Mouse (Mus musculus) MEL (cell line): Measurements from ENCODE around the gene Frem1. TPM values are rescaled to one million over a fixed set of nuclear protein-coding genes. Genes with fewer than 3 reads are reported as not detected.

Experiments
- DNase-seq: peaks from one replicate; pipeline ENCODE4 v3.0.0; 2011; ENCODE audit warnings: low read depth, low spot score
- H3K27ac ChIP-seq: 2 replicates; pipeline ENCODE4 v1.5.1; 2012; ENCODE audit warnings: low read depth, mild to moderate bottlenecking, control low read depth, low read length, moderate library complexity; ENCODE audit not compliant: control insufficient read depth
- H3K27me3 ChIP-seq, 2 experiments: fragments of 150-350 bp in 1 of 2; sonication (generic) in 1 of 2; 2 replicates each; pipeline ENCODE4 v1.6.1; 2012; ENCODE audit warnings: low read length in 2 of 2, mild to moderate bottlenecking in 2 of 2, improper control_type of control experiment in 1 of 2, moderate library complexity in 1 of 2; ENCODE audit not compliant: insufficient read depth in 2 of 2, control insufficient read depth in 1 of 2
- H3K36me3 ChIP-seq, 2 experiments: 2 replicates each; pipeline ENCODE4 v1.6.1; 2012 to 2014; ENCODE audit warnings: low read length in 2 of 2, improper control_type of control experiment in 1 of 2, inconsistent platforms in 1 of 2, mild to moderate bottlenecking in 1 of 2; ENCODE audit not compliant: insufficient read depth in 2 of 2, control insufficient read depth in 1 of 2
- H3K4me1 ChIP-seq, 2 experiments: fragments of 150-350 bp in 1 of 2; sonication (generic) in 1 of 2; 2 replicates each; pipeline ENCODE4 v1.6.1; 2012; ENCODE audit warnings: low read length in 2 of 2, improper control_type of control experiment in 1 of 2, mild to moderate bottlenecking in 1 of 2; ENCODE audit not compliant: insufficient read depth in 2 of 2, control insufficient read depth in 1 of 2
- H3K4me3 ChIP-seq, 2 experiments: fragments of 150-350 bp in 1 of 2; sonication (generic) in 1 of 2; 2 replicates each; pipeline ENCODE4 v1.5.1; 2012; ENCODE audit warnings: low read depth in 2 of 2, low read length in 2 of 2, mild to moderate bottlenecking in 2 of 2, moderate library complexity in 2 of 2, control low read depth in 1 of 2, improper control_type of control experiment in 1 of 2; ENCODE audit not compliant: control insufficient read depth in 1 of 2, insufficient read depth in 1 of 2
- H3K79me2 ChIP-seq: 2 replicates; pipeline ENCODE4 v1.6.1; 2012; ENCODE audit warnings: mild to moderate bottlenecking, low read length, moderate library complexity; ENCODE audit not compliant: control insufficient read depth, poor library complexity, insufficient read depth
- H3K9ac ChIP-seq: 2 replicates; pipeline ENCODE4 v1.6.1; 2012; ENCODE audit warnings: low read depth, mild to moderate bottlenecking, control low read depth, low read length, moderate library complexity; ENCODE audit not compliant: control insufficient read depth, poor library complexity, severe bottlenecking
- H3K9me3 ChIP-seq: fragments of 150-350 bp; sonication (generic); replicated peaks from 2 replicates; pipeline ENCODE4 v1.6.1; 2012; ENCODE audit warnings: mild to moderate bottlenecking, low read length, improper control_type of control experiment, moderate library complexity; ENCODE audit not compliant: insufficient read depth
- BHLHE40 ChIP-seq: IDR thresholded peaks from 2 replicates; pipeline ENCODE4 v1.6.1; 2012; ENCODE audit warnings: low read depth, mild to moderate bottlenecking, inconsistent platforms, low read length, improper control_type of control experiment, borderline replicate concordance
- CHD1 ChIP-seq: IDR thresholded peaks from 2 replicates; pipeline ENCODE4 v1.6.1; 2012; ENCODE audit warnings: low read depth, mild to moderate bottlenecking, inconsistent platforms, low read length, improper control_type of control experiment
- CHD2 ChIP-seq: IDR thresholded peaks from 2 replicates; pipeline ENCODE4 v1.6.1; 2011; ENCODE audit warnings: low read length, improper control_type of control experiment
- CTCF ChIP-seq, 3 experiments: IDR thresholded peaks in 2 of 3; conservative IDR thresholded peaks in 1 of 3; 2 replicates each; pipeline ENCODE4 v1.5.1; 2011 to 2012; ENCODE audit warnings: low read length in 3 of 3, low read depth in 2 of 3, mild to moderate bottlenecking in 2 of 3, improper control_type of control experiment in 1 of 3, inconsistent platforms in 1 of 3, mixed read lengths in 1 of 3, moderate library complexity in 1 of 3; ENCODE audit not compliant: control insufficient read depth in 1 of 3, insufficient read depth in 1 of 3, poor library complexity in 1 of 3, severe bottlenecking in 1 of 3
- ETS1 ChIP-seq: IDR thresholded peaks from 2 replicates; pipeline ENCODE4 v1.6.1; 2012; ENCODE audit warnings: low read depth, mild to moderate bottlenecking, inconsistent platforms, low read length, improper control_type of control experiment, moderate library complexity
- GABPA ChIP-seq: IDR thresholded peaks from 2 replicates; pipeline ENCODE4 v1.6.1; 2012; ENCODE audit warnings: low read depth, mild to moderate bottlenecking, inconsistent platforms, low read length, improper control_type of control experiment, moderate library complexity
- GATA1 ChIP-seq: IDR thresholded peaks from 2 replicates; pipeline ENCODE4 v1.6.1; 2011; ENCODE audit warnings: low read depth, low read length, improper control_type of control experiment
- HCFC1 ChIP-seq: IDR thresholded peaks from 2 replicates; pipeline ENCODE4 v1.6.1; 2012; ENCODE audit warnings: low read depth, mild to moderate bottlenecking, inconsistent platforms, low read length, improper control_type of control experiment, moderate library complexity
- JUND ChIP-seq: IDR thresholded peaks from 2 replicates; pipeline ENCODE4 v1.6.1; 2011; ENCODE audit warnings: low read depth, mild to moderate bottlenecking, improper control_type of control experiment, low read length
- MAFK ChIP-seq: IDR thresholded peaks from 2 replicates; pipeline ENCODE4 v1.6.1; 2011; ENCODE audit warnings: low read depth, mild to moderate bottlenecking, low read length, improper control_type of control experiment, borderline replicate concordance
- MAX ChIP-seq: IDR thresholded peaks from 2 replicates; pipeline ENCODE4 v1.6.1; 2011; ENCODE audit warnings: low read length, improper control_type of control experiment
- MAZ ChIP-seq: IDR thresholded peaks from 2 replicates; pipeline ENCODE4 v1.6.1; 2012; ENCODE audit warnings: low read depth, mild to moderate bottlenecking, inconsistent platforms, low read length, improper control_type of control experiment
- MEF2A ChIP-seq: IDR thresholded peaks from 2 replicates; pipeline ENCODE4 v1.6.1; 2014; ENCODE audit warnings: low read depth, mild to moderate bottlenecking, inconsistent platforms, low read length, improper control_type of control experiment; ENCODE audit not compliant: poor library complexity, insufficient replicate concordance, severe bottlenecking; ENCODE audit errors: extremely low read depth
- NRF1 ChIP-seq: IDR thresholded peaks from 2 replicates; pipeline ENCODE4 v1.6.1; 2014; ENCODE audit warnings: low read depth, mild to moderate bottlenecking, inconsistent platforms, low read length, improper control_type of control experiment, moderate library complexity; ENCODE audit not compliant: poor library complexity, insufficient read depth, severe bottlenecking
- POLR2A ChIP-seq, 2 experiments: IDR thresholded peaks; 2 replicates each; pipeline ENCODE4 v1.6.1; 2011 to 2012; ENCODE audit warnings: low read length in 2 of 2, mild to moderate bottlenecking in 2 of 2, control low read depth in 1 of 2, improper control_type of control experiment in 1 of 2, low read depth in 1 of 2, moderate library complexity in 1 of 2; ENCODE audit not compliant: control insufficient read depth in 1 of 2, insufficient read depth in 1 of 2, poor library complexity in 1 of 2
- RAD21 ChIP-seq: IDR thresholded peaks from 2 replicates; pipeline ENCODE4 v1.6.1; 2011; ENCODE audit warnings: mild to moderate bottlenecking, low read depth, low read length, improper control_type of control experiment
- SMC3 ChIP-seq: IDR thresholded peaks from 2 replicates; pipeline ENCODE4 v1.6.1; 2011; ENCODE audit warnings: low read depth, low read length, improper control_type of control experiment
- TAL1 ChIP-seq: IDR thresholded peaks from 2 replicates; pipeline ENCODE4 v1.6.1; 2012; ENCODE audit warnings: mild to moderate bottlenecking, inconsistent platforms, low read length, moderate library complexity, mixed read lengths
- TCF12 ChIP-seq: IDR thresholded peaks from 2 replicates; pipeline ENCODE4 v1.6.1; 2014; ENCODE audit warnings: low read depth, mild to moderate bottlenecking, inconsistent platforms, low read length, improper control_type of control experiment, moderate library complexity
- USF1 ChIP-seq: IDR thresholded peaks from 2 replicates; pipeline ENCODE4 v1.6.1; 2014; ENCODE audit warnings: low read depth, mild to moderate bottlenecking, inconsistent platforms, low read length, improper control_type of control experiment, moderate library complexity
- ZC3H11A ChIP-seq: IDR thresholded peaks from 2 replicates; pipeline ENCODE4 v1.6.1; 2012; ENCODE audit warnings: low read depth, mild to moderate bottlenecking, inconsistent platforms, low read length, improper control_type of control experiment
- ZKSCAN1 ChIP-seq: IDR thresholded peaks from 2 replicates; pipeline ENCODE4 v1.6.1; 2012; ENCODE audit warnings: low read depth, mild to moderate bottlenecking, inconsistent platforms, low read length, improper control_type of control experiment, moderate library complexity
- polyA plus RNA-seq, 2 experiments: library from polyadenylated mRNA; stranded (reverse) in 1 of 2; unstranded in 1 of 2; fragments of >175 nt in 1 of 2; fragments of >200 nt in 1 of 2; gene quantifications; 2 replicates each; pipeline versions ENCODE4 v1.2.1 to v1.2.4; 2012; ENCODE audit warnings: low replicate concordance in 2 of 2, low read depth in 1 of 2; ENCODE audit not compliant: insufficient read length in 2 of 2, insufficient read depth in 1 of 2, missing spikeins in 1 of 2
- total RNA-seq: library from RNA; depleted of rRNA; stranded (reverse); fragments of 300-350 nt; gene quantifications from 2 replicates; pipeline ENCODE4 v1.2.3, GENCODE M21; 2012

Frem1 gene
- total and polyA plus RNA-seq, 3 experiments: not detected

DNA sequence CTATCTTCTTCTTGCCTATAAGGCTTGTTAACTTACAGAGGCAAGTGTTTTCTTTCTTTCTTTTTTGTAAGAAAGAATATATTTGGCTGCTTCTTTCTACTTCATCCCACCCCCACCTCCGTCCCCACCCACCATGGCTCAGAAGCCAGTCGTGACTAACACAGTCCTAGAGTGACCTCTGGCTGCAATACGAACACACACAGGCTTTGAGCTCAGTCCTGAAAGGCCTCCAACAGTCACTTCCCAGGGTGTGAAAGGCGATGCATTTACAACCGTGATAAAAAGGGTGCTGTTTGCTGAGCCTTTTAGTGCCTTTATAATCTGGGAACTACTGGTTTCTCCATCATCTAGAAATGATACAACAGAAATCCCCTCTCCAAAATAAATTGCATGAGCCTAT is 117.8 kb downstream of the Frem1 start:
- Histone ChIP-seq H3K4me1 (no peaks in the 10 kb centered on the region), H3K4me3 (no peak overlapping the region), H3K79me2 (no peaks in the 10 kb centered on the region), H3K9me3 (no peaks in the 10 kb centered on the region), H3K27me3 (no peaks in the 10 kb centered on the region; a peak in 1 of 4 replicates), H3K36me3 (no peaks in the 10 kb centered on the region), H3K27ac (no peak overlapping the region), H3K9ac (no peak overlapping the region)
- DNase-seq: peak; percentile 3
- TF ChIP-seq POLR2A (IDR thresholded peaks at IDR 0.05; ENCODE audit: control insufficient read depth in 1 of 2, insufficient read depth in 1 of 2, low read depth in 1 of 2, low read length in 2 of 2, poor library complexity in 1 of 2): no peak
- TF ChIP-seq USF1: no peak
- no peak for TF ChIP-seq ZKSCAN1
- TF ChIP-seq CTCF (IDR thresholded peaks at IDR 0.05 in 2 of 3, conservative IDR thresholded peaks at IDR 0.05 in 1 of 3; ENCODE audit: control insufficient read depth in 1 of 3, insufficient read depth in 1 of 3, low read depth in 2 of 3, low read length in 3 of 3, poor library complexity in 1 of 3, severe bottlenecking in 1 of 3): peak in 2 of 3 experiments; percentile 9 to 29; a peak in 2 of 6 replicates
- no peak for TF ChIP-seq MAFK
- peak; percentile 21 for TF ChIP-seq RAD21
- no peak for TF ChIP-seq ETS1
- no peak for TF ChIP-seq TAL1
- no peak for TF ChIP-seq CHD1
- no peak for TF ChIP-seq MAX
- no peak for TF ChIP-seq NRF1
- no peak for TF ChIP-seq HCFC1

DNA sequence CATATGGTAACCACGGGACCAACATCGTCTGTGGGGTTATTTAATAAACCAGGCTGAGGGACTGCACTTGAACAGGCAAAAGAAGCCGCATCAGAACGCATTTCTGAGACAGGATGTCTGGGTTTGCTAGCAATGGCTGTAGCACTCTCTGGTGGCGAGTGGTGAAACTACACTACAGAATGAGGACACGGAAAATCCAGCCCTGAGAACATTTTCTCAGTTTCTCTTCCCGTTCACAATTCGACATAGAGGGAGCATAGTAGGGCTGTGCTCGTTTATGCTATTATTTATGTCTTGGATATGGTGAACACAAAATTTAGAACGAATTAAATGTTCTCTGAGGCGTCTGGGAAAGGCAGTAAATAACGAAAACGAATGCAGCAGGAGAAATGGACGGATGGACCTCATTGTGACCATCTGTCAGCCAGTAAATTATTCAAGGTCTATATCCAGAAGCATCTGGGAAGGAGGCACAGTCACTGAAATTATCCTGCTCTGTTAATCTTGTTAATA is 118.4 kb downstream of the Frem1 start:
- Histone ChIP-seq H3K4me1 (no peaks in the 10 kb centered on the region), H3K9me3 (no peaks in the 10 kb centered on the region), H3K79me2 (no peaks in the 10 kb centered on the region), H3K27ac (no peak overlapping the region), H3K9ac (no peak overlapping the region), H3K36me3 (no peaks in the 10 kb centered on the region), H3K4me3 (no peak overlapping the region), H3K27me3 (no peaks in the 10 kb centered on the region; a peak in 1 of 4 replicates)
- DNase-seq: peak; percentile 47
- TF ChIP-seq ZC3H11A: peak; percentile 81
- peak; percentile 75 to 79 (median 77) for TF ChIP-seq CTCF (IDR thresholded peaks at IDR 0.05 in 2 of 3, conservative IDR thresholded peaks at IDR 0.05 in 1 of 3; ENCODE audit: control insufficient read depth in 1 of 3, insufficient read depth in 1 of 3, low read depth in 2 of 3, low read length in 3 of 3, poor library complexity in 1 of 3, severe bottlenecking in 1 of 3)
- TF ChIP-seq BHLHE40: no peak
- no peak for TF ChIP-seq CHD2
- peak; percentile 90 for TF ChIP-seq RAD21
- no peak for TF ChIP-seq MAZ
- TF ChIP-seq GABPA: no peak
- TF ChIP-seq JUND: no peak
- TF ChIP-seq GATA1: no peak
- no peak for TF ChIP-seq USF1
- no peak for TF ChIP-seq TCF12
- peak; percentile 91 for TF ChIP-seq SMC3
- TF ChIP-seq MEF2A: no peak
